Mouse (Mus musculus) olfactory bulb, adult 2 months (tissue): ENCODE data around the gene Nfatc2.

Experiments used
- CTCF ChIP-seq: fragments of 200-500 bp; IDR thresholded peaks from 2 replicates; pipeline ENCODE4 v1.5.1; 2012; ENCODE audit warnings: low read depth, mild to moderate bottlenecking, low read length, moderate library complexity; ENCODE audit not compliant: insufficient read depth
- POLR2A ChIP-seq: fragments of 200-500 bp; IDR thresholded peaks from 2 replicates; pipeline ENCODE4 v1.6.1; 2012; ENCODE audit warnings: mild to moderate bottlenecking, low read depth, low read length, moderate library complexity; ENCODE audit not compliant: insufficient read depth

DNA sequence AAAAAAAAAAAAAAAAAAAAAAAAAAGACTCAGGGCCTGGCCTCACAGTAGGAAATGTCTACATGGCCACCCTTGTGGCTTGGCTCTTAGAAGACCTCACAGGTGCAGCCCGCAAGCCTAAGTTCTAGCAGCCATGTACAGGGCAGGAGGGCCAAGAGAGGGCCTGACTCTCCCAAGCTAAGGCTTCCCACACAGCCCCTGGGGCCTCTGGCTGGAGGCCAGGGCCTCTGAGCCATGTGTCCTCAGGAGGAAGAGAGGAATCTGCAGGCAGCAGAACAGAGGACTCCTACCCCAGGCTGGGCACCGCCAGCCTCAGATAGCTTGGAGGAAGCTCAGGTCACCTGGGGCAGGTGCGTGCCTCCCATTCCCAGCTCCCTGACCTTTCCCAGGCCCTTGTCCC lies 13.7 kb upstream of the Nfatc2 start:
- TF ChIP-seq CTCF (no peak), POLR2A (no peak)
